In genomic region chr17:34119249-34120179, GRCm38 (mm10) we compare ENCODE assay signal across 8 mouse cellular contexts. TPM values are rescaled to one million over a fixed set of nuclear protein-coding genes. Genes with fewer than 3 reads are reported as not detected.
DNase-seq lines count a peak whose midpoint lies in the region; ATAC-seq lines count a peak whose summit lies in the region.

Gene H2-DMa (plus strand): TSS chr17:34119541.

- peak; percentile 44 for ATAC-seq in megakaryocyte progenitor cell, adult 5-6 weeks (replicated peaks; ENCODE audit: poor library complexity)

- peak; percentile 99 for DNase-seq in adipocyte (ENCODE audit: low spot score)
- DNase-seq in embryo, embryonic 10 days (ENCODE audit: low spot score) = peak; percentile 99
- peak; percentile 98 for DNase-seq in gastrocnemius, postnatal 10 days
- peak; percentile 99 for DNase-seq in induced T-regulatory cell, adult 2 months (ENCODE audit: low read depth)
- DNase-seq in left cerebral cortex, adult 9 months (ENCODE audit: low spot score in 2 of 2) = peak; percentile 98 to 99
- peak; percentile 97 for DNase-seq in right cerebral cortex, postnatal 14 days
- peak; percentile 97 to 98 for DNase-seq in urinary bladder, postnatal 36 days (ENCODE audit: low spot score in 2 of 2)

RNA-seq across cellular contexts. Expression of gene H2-DMa, which starts in this region (rescaled TPM):
- 1 to 10 TPM; 4.6 to 6.1 TPM for total RNA-seq in gastrocnemius, postnatal 10 days (2021)
- 72.0 and 74.5 TPM in 2 replicates for total RNA-seq in megakaryocyte progenitor cell, adult 5-6 weeks (2015)
- 56.5 and 61.1 TPM in 2 replicates for total RNA-seq in megakaryocyte progenitor cell, adult 5-6 weeks (2017)

Comparison
In these comparisons a context has a peak if more than half of its experiments do, and no peak if none do; other contexts are left out.
1. Peak in every context shown above with its lines: DNase-seq and ATAC-seq.
2. RNA of gene H2-DMa (total RNA-seq): 56.5 to 74.5 TPM in megakaryocyte progenitor cell, adult 5-6 weeks; 4.6 to 6.1 TPM in gastrocnemius, postnatal 10 days; every median in the first group is over 4 times any median in the second.